Mouse (Mus musculus) spleen, adult 2 months (tissue): ENCODE measurements around the gene Pafah1b2.

Source experiments
- CTCF ChIP-seq: fragments of 200-500 bp; IDR thresholded peaks from 2 replicates; pipeline ENCODE4 v1.5.1; 2011; ENCODE audit warnings: mild to moderate bottlenecking, inconsistent platforms; ENCODE audit not compliant: insufficient read depth, insufficient read length, insufficient replicate concordance; ENCODE audit errors: extremely low read depth
- POLR2A ChIP-seq: fragments of 200-500 bp; IDR thresholded peaks from 2 replicates; pipeline ENCODE4 v1.6.1; 2011; ENCODE audit warnings: low read depth, low read length, inconsistent platforms

GRCm38 (mm10) chr9:45958023-45958670 lies 54.3 kb downstream of the Pafah1b2 start:
- no peak for TF ChIP-seq CTCF
- no peak for TF ChIP-seq POLR2A
